Mouse (Mus musculus) CH12.LX (cell line): Measurements from ENCODE around the gene Schip1. TPM values are rescaled to one million over a fixed set of nuclear protein-coding genes. Genes with fewer than 3 reads are reported as not detected.

Experiments used
- DNase-seq: peaks from one replicate; pipeline ENCODE4 v3.0.0-alpha.2; 2013; ENCODE audit errors: extremely low read depth
- H3K27ac ChIP-seq: 2 replicates; pipeline ENCODE4 v1.5.1; 2012; ENCODE audit warnings: low read depth, mild to moderate bottlenecking, control low read depth, moderate library complexity; ENCODE audit not compliant: insufficient read depth
- H3K27me3 ChIP-seq: replicated peaks from 2 replicates; pipeline ENCODE3; 2012; ENCODE audit warnings: inconsistent platforms
- H3K36me3 ChIP-seq, 2 experiments: replicated peaks in 1 of 2; 2 replicates each; pipeline versions ENCODE3 to v1.6.1; 2012; ENCODE audit warnings: inconsistent platforms in 1 of 2, low read length in 1 of 2, mild to moderate bottlenecking in 1 of 2, mixed read lengths in 1 of 2, moderate library complexity in 1 of 2; ENCODE audit not compliant: control insufficient read depth in 1 of 2, insufficient read depth in 1 of 2
- H3K4me1 ChIP-seq, 2 experiments: 2 replicates each; pipeline ENCODE4 v1.6.1; 2012; ENCODE audit warnings: inconsistent platforms in 1 of 2, moderate library complexity in 1 of 2; ENCODE audit not compliant: insufficient read depth in 2 of 2, control insufficient read depth in 1 of 2
- H3K4me2 ChIP-seq: 2 replicates; pipeline ENCODE4 v1.6.1; 2012; ENCODE audit warnings: low read depth, mild to moderate bottlenecking, control low read depth; ENCODE audit not compliant: poor library complexity, insufficient read depth, severe bottlenecking
- H3K4me3 ChIP-seq, 3 experiments: fragments of 150-350 bp in 1 of 3; sonication (generic) in 1 of 3; replicated peaks in 1 of 3; 2 replicates each; pipeline versions ENCODE3 to v1.5.1; 2011 to 2012; ENCODE audit warnings: low read depth in 2 of 3, low read length in 2 of 3, mild to moderate bottlenecking in 2 of 3, moderate library complexity in 2 of 3, control low read depth in 1 of 3, improper control_type of control experiment in 1 of 3, inconsistent platforms in 1 of 3, mixed read lengths in 1 of 3; ENCODE audit not compliant: poor library complexity in 1 of 3
- H3K79me2 ChIP-seq: replicated peaks from 2 replicates; pipeline ENCODE4 v1.6.1; 2012; ENCODE audit warnings: mild to moderate bottlenecking, moderate library complexity; ENCODE audit not compliant: control insufficient read depth, poor library complexity, insufficient read depth, severe bottlenecking; ENCODE audit errors: extremely low read depth
- H3K9ac ChIP-seq: 2 replicates; pipeline ENCODE4 v1.6.1; 2012; ENCODE audit warnings: low read depth, mild to moderate bottlenecking, control low read depth, moderate library complexity; ENCODE audit not compliant: insufficient read depth
- H3K9me3 ChIP-seq: replicated peaks from 2 replicates; pipeline ENCODE3; 2012; ENCODE audit warnings: low read length, inconsistent platforms, mixed read lengths
- BHLHE40 ChIP-seq: IDR thresholded peaks from 2 replicates; pipeline ENCODE4 v1.6.1; 2011; ENCODE audit warnings: mild to moderate bottlenecking, low read depth, low read length, improper control_type of control experiment
- CHD1 ChIP-seq: IDR thresholded peaks from 2 replicates; pipeline ENCODE4 v1.6.1; 2012; ENCODE audit warnings: low read depth, low read length, improper control_type of control experiment, inconsistent platforms
- CHD2 ChIP-seq: IDR thresholded peaks from 2 replicates; pipeline ENCODE4 v1.6.1; 2011; ENCODE audit warnings: low read length, improper control_type of control experiment
- CTCF ChIP-seq, 2 experiments: IDR thresholded peaks in 1 of 2; conservative IDR thresholded peaks in 1 of 2; 2 replicates each; pipeline ENCODE4 v1.5.1; 2011 to 2012; ENCODE audit warnings: low read depth in 2 of 2, low read length in 2 of 2, improper control_type of control experiment in 1 of 2, inconsistent platforms in 1 of 2, mild to moderate bottlenecking in 1 of 2, moderate library complexity in 1 of 2
- E2F4 ChIP-seq: IDR thresholded peaks from 2 replicates; pipeline ENCODE4 v1.6.1; 2011; ENCODE audit warnings: low read depth, low read length, improper control_type of control experiment; ENCODE audit not compliant: insufficient replicate concordance
- ELF1 ChIP-seq: IDR thresholded peaks from 2 replicates; pipeline ENCODE4 v1.6.1; 2014; ENCODE audit warnings: low read depth, mild to moderate bottlenecking, inconsistent platforms, low read length, improper control_type of control experiment
- HCFC1 ChIP-seq: IDR thresholded peaks from 2 replicates; pipeline ENCODE4 v1.6.1; 2012; ENCODE audit warnings: low read depth, mild to moderate bottlenecking, inconsistent platforms, low read length, improper control_type of control experiment
- IRF4 ChIP-seq: IDR thresholded peaks from 2 replicates; pipeline ENCODE4 v1.6.1; 2014; ENCODE audit warnings: low read depth, mild to moderate bottlenecking, inconsistent platforms, low read length, improper control_type of control experiment
- JUN ChIP-seq: IDR thresholded peaks from 2 replicates; pipeline ENCODE4 v1.6.1; 2011; ENCODE audit warnings: low read depth, mild to moderate bottlenecking, low read length, improper control_type of control experiment, moderate library complexity; ENCODE audit not compliant: insufficient read depth
- JUND ChIP-seq: conservative IDR thresholded peaks from 2 replicates; pipeline ENCODE4 v1.6.1; 2011; ENCODE audit warnings: low read depth, low read length, improper control_type of control experiment
- KAT2A ChIP-seq: IDR thresholded peaks from 2 replicates; pipeline ENCODE4 v1.6.1; 2012; ENCODE audit warnings: low read length, improper control_type of control experiment, inconsistent platforms; ENCODE audit not compliant: insufficient replicate concordance
- MEF2A ChIP-seq: IDR thresholded peaks from 2 replicates; pipeline ENCODE4 v1.6.1; 2014; ENCODE audit warnings: low read depth, mild to moderate bottlenecking, inconsistent platforms, low read length, improper control_type of control experiment, borderline replicate concordance
- MXI1 ChIP-seq: IDR thresholded peaks from 2 replicates; pipeline ENCODE4 v1.6.1; 2011; ENCODE audit warnings: mild to moderate bottlenecking, low read depth, low read length, improper control_type of control experiment
- MYC ChIP-seq: IDR thresholded peaks from 2 replicates; pipeline ENCODE4 v1.6.1; 2011; ENCODE audit warnings: low read depth, mild to moderate bottlenecking, improper control_type of control experiment, low read length
- NRF1 ChIP-seq: IDR thresholded peaks from 2 replicates; pipeline ENCODE4 v1.6.1; 2014; ENCODE audit warnings: low read depth, mild to moderate bottlenecking, inconsistent platforms, low read length, improper control_type of control experiment, moderate library complexity
- POLR2A ChIP-seq: IDR thresholded peaks from 2 replicates; pipeline ENCODE4 v1.6.1; 2011; ENCODE audit warnings: low read depth, mild to moderate bottlenecking, improper control_type of control experiment, low read length
- RCOR1 ChIP-seq: conservative IDR thresholded peaks from 2 replicates; pipeline ENCODE4 v1.6.1; 2012; ENCODE audit warnings: low read depth, mild to moderate bottlenecking, inconsistent platforms, low read length, improper control_type of control experiment
- TCF12 ChIP-seq: IDR thresholded peaks from 2 replicates; pipeline ENCODE4 v1.6.1; 2014; ENCODE audit warnings: low read depth, mild to moderate bottlenecking, inconsistent platforms, low read length, improper control_type of control experiment
- UBTF ChIP-seq: IDR thresholded peaks from 2 replicates; pipeline ENCODE4 v1.6.1; 2012; ENCODE audit warnings: low read depth, mild to moderate bottlenecking, inconsistent platforms, low read length, improper control_type of control experiment, moderate library complexity
- USF1 ChIP-seq: IDR thresholded peaks from 2 replicates; pipeline ENCODE4 v1.6.1; 2014; ENCODE audit warnings: low read depth, mild to moderate bottlenecking, inconsistent platforms, low read length, improper control_type of control experiment
- ZKSCAN1 ChIP-seq: IDR thresholded peaks from 2 replicates; pipeline ENCODE4 v1.6.1; 2012; ENCODE audit warnings: low read depth, inconsistent platforms, low read length, improper control_type of control experiment, borderline replicate concordance
- dilution Hi-C: fragments of 300-500 bp; cut with MboI; formaldehyde crosslinking; loops from 2 replicates; pipeline ENCODE4 v1.14.3; 2020; ENCODE audit warnings: low sequenced_read_pairs; ENCODE audit not compliant: extremely low pct_unique_long_range_greater_than_20kb, extremely low pct_ligation_motif_present
- in situ Hi-C: fragments of 300-500 bp; cut with MboI; formaldehyde crosslinking; loops from 3 replicates; pipeline ENCODE4 v1.14.3; 2019; ENCODE audit warnings: low sequenced_read_pairs, low pct_ligation_motif_present, low pct_unique_long_range_greater_than_20kb, mixed read lengths
- polyA plus RNA-seq: library from polyadenylated mRNA; unstranded; fragments of >175 nt; gene quantifications from 2 replicates; pipeline ENCODE4 v1.2.1, GENCODE M21; 2012; ENCODE audit warnings: low read depth; ENCODE audit not compliant: insufficient read length
- total RNA-seq, 2 experiments: library from RNA; depleted of rRNA; stranded (reverse); fragments of 300-350 nt in 1 of 2; fragments of >200 nt in 1 of 2; gene quantifications; 2 replicates each; pipeline ENCODE4 v1.2.3; 2012 to 2014

The Schip1 gene
- total and polyA plus RNA-seq, 3 experiments = 0.25 to 0.36 TPM; not detected in 1

- dilution Hi-C loops (no loop called here), in situ Hi-C loops (no loop called here)
- Histone ChIP-seq H3K4me2 (no peak overlapping the region), H3K27ac (no peak overlapping the region), H3K4me1 (peaks cover 0 to 10% of the 10 kb centered on the region in 2 experiments; a peak in 3 of 4 replicates), H3K27me3 (no peaks in the 10 kb centered on the region), H3K9me3 (no peaks in the 10 kb centered on the region), H3K4me3 (no peak overlapping the region), H3K79me2 (no peaks in the 10 kb centered on the region), H3K9ac (no peak overlapping the region), H3K36me3 (no peaks in the 10 kb centered on the region)
- DNase-seq = no peak
- no peak for TF ChIP-seq JUND
- no peak for TF ChIP-seq JUN
- TF ChIP-seq ZKSCAN1 = no peak
- no peak for TF ChIP-seq RCOR1
- no peak for TF ChIP-seq CHD2
- TF ChIP-seq CTCF (conservative IDR thresholded peaks at IDR 0.05 in 1 of 2, IDR thresholded peaks at IDR 0.05 in 1 of 2; ENCODE audit: low read depth in 2 of 2, low read length in 2 of 2) = no peak
- TF ChIP-seq POLR2A = no peak
- no peak for TF ChIP-seq BHLHE40
- no peak for TF ChIP-seq HCFC1
- TF ChIP-seq E2F4 = no peak
- TF ChIP-seq TCF12 = no peak
- TF ChIP-seq CHD1 = no peak
- TF ChIP-seq KAT2A = no peak
- TF ChIP-seq USF1 = no peak
- TF ChIP-seq ELF1 = no peak
- no peak for TF ChIP-seq MEF2A
Measured at GRCm38 (mm10) chr3:68664337-68664736, 599.7 kb downstream of the Schip1 start.

GRCm38 (mm10) chr3:68666377-68666776 is 601.8 kb downstream of the Schip1 start:
- in situ Hi-C loops (no loop called here), dilution Hi-C loops (no loop called here)
- Histone ChIP-seq H3K4me1 (peaks cover 0 to 17% of the 10 kb centered on the region in 2 experiments; a peak in 2 of 4 replicates), H3K9me3 (no peaks in the 10 kb centered on the region), H3K79me2 (no peaks in the 10 kb centered on the region), H3K36me3 (no peaks in the 10 kb centered on the region), H3K4me3 (no peak overlapping the region), H3K27me3 (no peaks in the 10 kb centered on the region), H3K27ac (no peak overlapping the region), H3K4me2 (no peak overlapping the region), H3K9ac (no peak overlapping the region)
- no peak for DNase-seq
- TF ChIP-seq RCOR1 (no peak), MXI1 (no peak), MYC (no peak), ZKSCAN1 (no peak), UBTF (no peak), NRF1 (no peak), POLR2A (no peak), JUN (no peak), IRF4 (no peak), JUND (no peak)
